Mouse (Mus musculus) gastrocnemius, adult 8-10 months (tissue): ENCODE results near the gene Timm50. TPM values are rescaled to one million over a fixed set of nuclear protein-coding genes. Genes with fewer than 3 reads are reported as not detected.

Source experiments
- DNase-seq, 2 experiments: peaks; one replicate each; pipeline ENCODE4 v3.0.0; 2022; ENCODE audit warnings: low spot score in 2 of 2
- total RNA-seq, 4 experiments: library from RNA; stranded (reverse); gene quantifications; 2 replicates each; pipeline ENCODE4 v1.2.4; 2022

Gene Timm50
- total RNA-seq = 10 to 100 TPM; 39.4 to 49.9 (median 45.0) TPM

DNA sequence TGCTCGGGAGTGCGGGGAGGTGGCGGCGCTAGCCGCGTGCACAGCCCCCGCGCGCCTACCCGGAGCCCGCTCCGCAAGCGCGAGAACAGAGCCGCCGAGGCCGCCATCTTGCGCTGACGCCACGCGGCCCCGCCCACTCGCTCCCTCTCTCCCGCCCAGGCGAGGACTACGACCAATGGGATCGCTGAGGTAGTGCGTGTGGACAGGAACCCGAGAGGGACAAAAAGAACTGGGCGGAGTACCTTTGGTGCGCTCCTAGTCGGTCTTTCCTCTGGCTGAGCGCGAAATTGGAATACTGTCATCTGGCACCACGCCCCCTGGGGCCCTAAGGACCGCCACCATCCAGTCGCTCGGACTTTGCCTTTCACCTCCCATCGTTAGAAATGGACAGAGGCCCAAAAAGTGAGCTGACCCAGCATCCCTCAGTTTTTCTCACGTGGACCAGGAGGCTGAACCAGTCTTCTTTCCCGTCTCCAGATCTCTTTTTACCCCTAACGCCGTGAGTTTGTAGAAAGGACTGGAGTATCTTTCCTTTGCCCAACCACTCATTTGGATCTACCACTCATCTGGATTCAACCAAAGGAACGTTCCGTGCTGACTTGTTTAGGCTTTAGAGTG, at the start of gene Timm50:
Timm50 (minus strand) TSS at position 147 of the 618 bp plus-strand sequence.
- DNase-seq = peak; percentile 95

DNA sequence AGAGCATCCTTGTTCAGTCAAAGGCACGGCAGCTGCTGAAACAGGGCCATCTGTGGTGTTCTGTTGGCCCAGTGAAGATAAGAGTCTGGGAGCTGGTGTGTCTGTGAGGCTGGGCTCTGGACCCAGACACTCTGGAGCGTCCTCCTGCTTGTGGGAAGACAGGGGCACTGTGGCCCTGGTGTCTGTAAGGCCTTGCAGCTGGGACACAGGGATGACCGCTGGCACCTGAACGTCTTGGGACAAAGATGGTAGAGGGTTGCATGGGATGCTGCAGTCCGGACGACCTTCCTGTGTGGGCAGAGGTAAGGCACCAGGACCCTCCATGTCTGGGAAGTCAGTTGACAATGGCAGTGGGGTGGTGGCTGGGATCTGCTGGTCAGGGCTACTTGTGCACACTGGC, 48.4 kb upstream of the Timm50 start:
- DNase-seq = no peak

DNA sequence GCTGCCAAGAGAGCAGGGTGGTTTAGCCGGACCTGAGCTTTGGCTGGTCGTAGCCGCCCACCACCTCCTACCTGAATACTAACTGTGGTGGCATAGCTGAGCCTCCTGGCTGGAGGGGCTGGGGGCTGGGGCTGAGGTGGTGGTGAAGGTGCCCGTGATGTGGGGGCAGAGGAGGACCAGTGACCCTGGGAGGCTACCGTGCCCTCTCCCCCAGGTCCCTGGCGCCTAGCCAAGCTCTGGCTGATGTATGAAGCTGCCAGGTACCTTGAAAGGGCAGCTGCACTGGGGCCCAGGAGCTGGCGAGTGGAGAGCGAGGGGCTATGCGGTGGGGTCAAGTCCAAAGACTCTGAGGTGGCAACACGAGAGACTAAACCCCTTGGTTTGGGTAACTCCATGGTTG, 48.0 kb upstream of the Timm50 start:
- no peak for DNase-seq

- no peak for DNase-seq
Measured at GRCm38 (mm10) chr7:28358431-28358830, 46.6 kb upstream of the Timm50 start.

- DNase-seq = no peak
Measured at GRCm38 (mm10) chr7:28357984-28358383, 46.1 kb upstream of the Timm50 start.

DNA sequence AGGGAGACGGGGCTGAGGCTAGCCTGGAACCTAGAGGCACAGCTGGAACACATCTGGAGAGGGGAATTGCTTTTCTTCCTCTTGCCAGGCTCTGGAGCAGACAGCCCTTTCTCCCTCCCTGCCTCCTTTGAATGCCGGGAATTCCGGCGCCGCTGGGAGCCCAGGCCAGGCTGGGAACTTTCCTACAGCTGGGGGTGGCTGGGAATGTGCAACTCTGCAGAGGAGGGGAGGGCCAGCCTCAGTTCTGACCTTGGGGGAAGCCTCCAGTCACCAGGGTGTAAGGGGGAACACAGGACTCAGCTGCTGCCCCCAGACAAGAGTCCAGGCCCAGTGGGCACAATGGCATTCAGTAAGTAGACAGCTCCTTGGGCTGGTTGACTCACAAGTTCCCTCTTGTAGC, 45.1 kb upstream of the Timm50 start:
- no peak for DNase-seq

DNA sequence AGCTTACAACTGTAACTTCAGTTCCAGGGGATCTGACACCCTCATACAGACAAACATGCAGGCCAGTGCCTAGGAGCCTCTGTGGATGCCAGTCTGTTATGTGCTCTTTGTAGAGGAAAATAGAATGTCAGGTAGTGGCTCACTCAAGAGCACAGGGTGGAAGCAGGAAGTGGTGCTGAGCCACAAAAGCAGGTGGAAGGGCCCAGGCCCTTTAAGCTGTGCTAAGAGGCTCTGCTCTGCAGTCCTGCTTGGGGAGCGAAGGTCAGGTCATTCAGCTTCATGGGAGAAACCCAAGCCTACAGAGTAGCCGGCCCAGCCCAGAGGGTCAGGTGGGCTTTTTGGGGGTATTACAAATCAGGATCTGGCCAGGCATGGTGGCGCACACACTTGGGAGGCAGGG, 43.3 kb upstream of the Timm50 start:
- no peak for DNase-seq

GRCm38 (mm10) chr7:28354596-28354995, 42.7 kb upstream of the Timm50 start:
- DNase-seq = no peak

- DNase-seq = no peak
Measured at GRCm38 (mm10) chr7:28354113-28354581, 42.3 kb upstream of the Timm50 start.

GRCm38 (mm10) chr7:28353267-28353666, 41.4 kb upstream of the Timm50 start:
- no peak for DNase-seq

GRCm38 (mm10) chr7:28351676-28352191, 39.9 kb upstream of the Timm50 start:
- DNase-seq = no peak

DNA sequence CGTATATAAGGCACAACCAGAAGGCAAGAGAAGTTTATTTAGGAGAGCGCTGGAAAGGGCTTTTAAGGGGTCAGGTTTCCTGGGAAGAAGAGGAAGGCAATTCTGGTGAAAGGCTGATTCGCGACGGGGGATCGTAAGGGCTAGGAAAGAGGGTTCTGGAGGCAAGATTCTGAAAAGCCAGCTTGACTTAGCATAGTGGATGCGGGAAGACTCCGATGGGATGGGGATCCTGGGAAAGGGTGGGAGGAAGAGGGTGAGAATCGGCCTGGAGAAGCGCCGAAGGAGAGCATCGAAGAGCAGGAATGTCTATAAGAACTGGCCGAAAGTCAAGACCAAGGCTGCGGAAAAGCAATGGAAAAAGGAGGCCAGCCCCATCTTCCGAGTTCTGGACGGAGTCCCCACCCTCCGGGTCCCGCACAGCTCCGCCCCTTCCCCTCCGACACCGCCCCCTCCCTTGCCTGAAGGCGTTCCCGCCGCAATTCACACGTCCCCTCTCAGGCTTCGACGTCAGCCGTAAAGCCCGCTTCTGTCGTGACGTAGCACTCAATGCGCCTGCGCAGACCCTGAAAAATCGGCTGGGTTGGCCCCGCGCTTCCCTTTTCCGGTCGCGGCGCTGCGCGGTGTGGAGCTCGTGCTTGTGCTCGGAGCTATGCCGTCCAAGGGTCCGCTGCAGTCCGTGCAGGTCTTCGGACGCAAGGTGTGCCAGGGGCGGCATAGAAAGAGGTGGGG, 38.4 kb upstream of the Timm50 start, which contains the start of gene Rps16:
Rps16 (plus strand) TSS at position 498 of the 729 bp plus-strand sequence.
- DNase-seq = peak; percentile 91 to 94

- no peak for DNase-seq
Measured at GRCm38 (mm10) chr7:28348601-28349000, 36.7 kb upstream of the Timm50 start.

- no peak for DNase-seq
Measured at GRCm38 (mm10) chr7:28347746-28348145, 35.9 kb upstream of the Timm50 start.

- no peak for DNase-seq
Measured at GRCm38 (mm10) chr7:28344637-28345036, 32.8 kb upstream of the Timm50 start.

- no peak for DNase-seq
Measured at GRCm38 (mm10) chr7:28341381-28341780, 29.5 kb upstream of the Timm50 start.

- peak; percentile 43 to 62 for DNase-seq
Measured at GRCm38 (mm10) chr7:28339213-28339917, 27.5 kb upstream of the Timm50 start.

- peak; percentile 93 to 97 for DNase-seq
Measured at GRCm38 (mm10) chr7:28338108-28338998, 26.5 kb upstream of the Timm50 start, which contains the start of gene Supt5. Supt5 (minus strand) TSS chr7:28338746.

GRCm38 (mm10) chr7:28335471-28335870, 23.6 kb upstream of the Timm50 start:
- no peak for DNase-seq

GRCm38 (mm10) chr7:28334534-28334933, 22.7 kb upstream of the Timm50 start:
- DNase-seq = no peak

DNA sequence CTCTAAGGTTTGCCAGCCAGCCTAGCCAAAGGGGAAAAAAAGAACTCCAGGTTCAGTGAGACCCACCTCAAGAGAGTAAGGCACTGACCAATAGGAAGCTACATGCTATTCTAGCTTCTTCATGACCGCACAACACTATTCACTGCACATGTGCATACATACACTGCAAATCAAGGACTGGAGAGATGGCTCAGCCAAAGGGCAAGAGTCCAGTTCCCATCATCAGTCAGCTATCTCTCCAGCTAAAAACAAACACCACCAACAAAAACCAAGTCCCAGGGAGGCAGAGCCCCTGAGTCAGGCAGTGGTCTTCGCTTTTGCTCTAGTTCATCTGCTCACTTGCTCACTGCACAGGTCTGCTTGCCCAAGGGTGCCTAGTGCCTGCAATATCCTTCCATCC, 16.4 kb upstream of the Timm50 start:
- no peak for DNase-seq
